Mouse (Mus musculus) liver, embryonic 18 days (tissue): ENCODE measurements around the gene Taf9b. TPM values are rescaled to one million over a fixed set of nuclear protein-coding genes. Genes with fewer than 3 reads are reported as not detected.

Source experiments
- polyA plus RNA-seq: library from polyadenylated mRNA; depleted of rRNA; stranded (reverse); fragments of >200 nt; gene quantifications from 2 replicates; pipeline ENCODE4 v1.2.3, GENCODE M21; 2012; rRNA removed

The Taf9b gene
- 1.8 TPM in 2 replicates for polyA plus RNA-seq

DNA sequence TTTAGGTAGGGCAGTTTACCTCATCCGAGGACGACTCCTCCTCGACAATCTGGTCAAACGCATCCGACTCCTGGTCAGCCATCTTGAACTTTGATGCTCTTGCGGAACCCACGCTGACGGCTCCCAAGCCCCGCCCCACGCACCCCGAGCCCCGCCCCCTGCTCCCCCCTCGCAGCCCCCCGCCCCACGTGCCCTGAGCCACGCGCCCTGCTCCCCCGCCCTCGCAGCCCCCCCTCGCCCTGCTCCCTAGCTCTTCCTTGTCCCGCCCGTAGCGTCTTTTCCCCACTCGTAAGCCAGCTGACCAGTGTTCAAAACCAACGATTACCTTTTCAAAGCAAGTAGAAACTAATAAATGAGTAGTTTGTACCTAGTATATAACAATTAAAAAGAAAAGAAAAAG, at the start of gene Taf9b:
TSS of gene Taf9b (minus strand) at position 101 of the 400 bp plus-strand sequence.

DNA sequence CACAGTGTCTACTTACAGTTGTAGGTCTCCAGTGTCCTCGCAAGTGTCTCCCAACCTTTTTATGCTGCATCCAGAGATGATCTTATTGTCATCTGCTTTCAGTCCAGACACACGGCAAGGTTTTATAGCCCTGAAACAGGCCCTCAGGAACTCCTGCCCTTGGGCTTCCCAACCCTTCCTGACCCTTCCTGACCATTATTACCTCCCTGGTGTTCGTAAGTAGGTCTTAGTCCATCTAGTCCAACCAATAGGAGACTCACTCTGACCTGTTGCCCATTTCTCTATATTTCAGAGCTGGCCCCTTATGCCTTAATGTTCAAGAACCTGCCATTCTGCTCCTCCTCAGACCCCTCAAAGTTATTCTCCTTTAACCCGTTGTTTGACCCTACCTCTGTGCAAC, 34.3 kb upstream of the Taf9b start, which contains the start of gene Fnd3c2:
TSS of gene Fnd3c2 (minus strand) at position 101 of the 400 bp plus-strand sequence.

DNA sequence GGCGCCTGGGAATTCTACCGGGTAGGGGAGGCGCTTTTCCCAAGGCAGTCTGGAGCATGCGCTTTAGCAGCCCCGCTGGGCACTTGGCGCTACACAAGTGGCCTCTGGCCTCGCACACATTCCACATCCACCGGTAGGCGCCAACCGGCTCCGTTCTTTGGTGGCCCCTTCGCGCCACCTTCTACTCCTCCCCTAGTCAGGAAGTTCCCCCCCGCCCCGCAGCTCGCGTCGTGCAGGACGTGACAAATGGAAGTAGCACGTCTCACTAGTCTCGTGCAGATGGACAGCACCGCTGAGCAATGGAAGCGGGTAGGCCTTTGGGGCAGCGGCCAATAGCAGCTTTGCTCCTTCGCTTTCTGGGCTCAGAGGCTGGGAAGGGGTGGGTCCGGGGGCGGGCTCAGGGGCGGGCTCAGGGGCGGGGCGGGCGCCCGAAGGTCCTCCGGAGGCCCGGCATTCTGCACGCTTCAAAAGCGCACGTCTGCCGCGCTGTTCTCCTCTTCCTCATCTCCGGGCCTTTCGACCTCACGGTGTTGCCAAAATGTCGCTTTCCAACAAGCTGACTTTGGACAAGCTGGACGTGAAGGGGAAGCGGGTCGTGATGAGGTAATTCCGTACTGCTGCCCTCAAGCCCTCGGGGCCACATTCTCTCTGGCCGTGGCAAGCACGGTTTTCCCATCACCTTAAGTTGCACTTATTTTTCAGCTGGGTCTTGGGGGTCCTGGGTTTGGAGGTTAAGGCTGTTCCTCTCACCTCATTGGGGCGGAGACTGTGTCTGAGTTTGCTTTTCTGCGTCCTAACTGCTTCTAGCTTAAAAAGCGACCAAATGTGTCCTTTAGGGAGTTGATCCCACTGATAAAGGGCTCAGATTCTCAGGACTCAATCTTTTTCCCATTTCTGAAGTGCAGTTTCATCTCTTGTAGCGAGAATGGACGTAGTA, 34.0 kb downstream of the Taf9b start, which contains the start of gene Pgk1:
TSS of gene Pgk1 (plus strand) at position 388 of the 937 bp plus-strand sequence.

Other genes starting within 250 kb of the Taf9b start
- gene Magt1, start 209.3 kb downstream of the Taf9b start, polyA plus RNA-seq, result 12.8 and 15.3 TPM in 2 replicates
- gene Cox7b, start 205.5 kb downstream of the Taf9b start, polyA plus RNA-seq, result 380 and 393 TPM in 2 replicates
- 5.2 and 7.2 TPM in 2 replicates for gene Atp7a, start 193.9 kb downstream of the Taf9b start, polyA plus RNA-seq
- 1.6 and 1.7 TPM in 2 replicates for gene Tlr13, start 78.0 kb downstream of the Taf9b start, polyA plus RNA-seq
- 339 and 347 TPM in 2 replicates for gene Pgk1, start 34.1 kb downstream of the Taf9b start, polyA plus RNA-seq
- not detected in 2 replicates for gene Fnd3c2, start 34.2 kb upstream of the Taf9b start, polyA plus RNA-seq